Mouse (Mus musculus): ENCODE measurements around the gene Fndc10.
"Not testable (repeated sequence)": the region's sequence is repeated elsewhere in the genome, so short reads cannot be mapped to it uniquely, and the experiment has no call there.

The Fndc10 gene

DNA sequence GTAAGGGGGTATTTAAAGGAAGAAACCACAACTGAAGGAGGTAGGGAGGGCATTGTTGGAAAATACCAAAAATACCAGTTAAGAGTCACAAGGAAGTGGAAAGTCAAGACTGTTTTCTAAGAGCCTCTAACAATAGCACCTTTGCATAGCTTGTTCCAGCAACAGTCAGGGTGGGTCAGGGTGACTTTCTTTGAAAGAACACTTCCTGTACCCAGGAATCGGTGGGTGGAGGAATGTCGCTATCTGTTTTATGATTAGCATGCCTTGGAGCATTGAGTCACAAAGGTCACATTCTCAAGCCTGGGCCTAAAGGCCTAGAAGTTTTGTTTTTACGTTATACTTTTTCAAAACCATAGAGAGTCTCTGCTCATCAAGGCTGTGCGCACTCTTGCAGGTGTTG, 6.4 kb upstream of the Fndc10 start:
- DNase-seq (ENCODE audit: low spot score in 2 of 2), result not testable (repeated sequence)

DNA sequence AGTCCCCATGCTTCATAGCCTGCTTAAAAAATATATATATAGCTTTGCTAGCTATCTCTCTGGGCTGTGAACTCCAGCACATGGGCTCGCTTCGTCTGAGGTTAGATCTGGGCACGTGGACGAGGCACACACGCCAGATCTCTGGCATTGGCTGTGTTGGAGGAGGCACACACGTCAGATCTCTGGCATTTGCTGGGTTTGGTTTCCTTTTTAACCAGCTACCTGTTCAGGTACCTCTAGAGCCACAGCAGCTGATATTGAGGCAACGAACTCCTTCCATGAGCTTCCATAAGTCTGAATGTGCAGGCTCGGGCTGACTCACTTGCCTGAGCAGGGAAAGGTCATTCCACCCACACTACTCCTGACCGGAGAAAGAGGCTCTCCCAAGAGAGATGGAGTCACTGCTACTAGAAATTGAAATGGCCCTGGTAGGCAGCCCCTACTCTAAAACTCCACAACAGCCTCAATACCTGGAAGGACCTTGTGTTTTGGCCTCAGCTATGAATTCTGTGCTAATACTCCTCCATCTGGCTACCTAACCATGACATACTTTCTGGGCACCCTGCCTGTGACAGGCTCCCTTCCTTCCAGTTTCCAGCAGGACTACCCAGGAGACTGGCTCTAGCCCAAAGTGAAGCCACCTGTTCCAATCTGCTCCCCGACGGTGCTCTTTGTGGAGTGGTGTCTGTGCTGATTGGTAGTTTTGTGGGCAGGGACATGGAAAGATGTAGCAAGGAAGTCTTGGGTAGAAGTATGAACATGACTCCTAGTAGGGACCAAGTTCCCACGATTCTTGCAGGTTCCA, 3.4 kb upstream of the Fndc10 start:
- peak in 1 of 2 experiments; percentile 63 for DNase-seq (ENCODE audit: low spot score in 2 of 2)

DNA sequence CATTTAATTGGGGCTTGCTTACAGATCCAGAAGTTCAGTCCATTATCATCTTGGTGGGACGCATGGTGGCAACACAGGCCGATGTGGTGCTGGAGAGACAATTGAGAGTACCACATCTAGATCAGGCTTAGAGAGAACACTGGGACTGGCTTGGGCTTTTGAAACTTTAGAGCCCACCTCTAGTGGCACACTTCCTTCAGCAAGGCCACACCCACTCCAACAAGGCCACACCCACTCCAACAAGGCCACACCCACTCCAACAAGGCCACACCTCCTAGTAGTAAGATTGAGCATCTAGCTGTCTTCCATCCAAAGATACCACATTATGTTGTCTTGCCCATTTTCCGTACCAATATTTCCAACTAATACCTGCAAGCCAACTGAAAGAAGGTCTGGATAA, 1.7 kb upstream of the Fndc10 start:
- no peak for DNase-seq (ENCODE audit: low spot score in 2 of 2)

GRCm38 (mm10) chr4:155694482-155695401, 600 bp downstream of the Fndc10 start:
- peak; percentile 41 to 74 for DNase-seq (ENCODE audit: low spot score in 2 of 2)

DNA sequence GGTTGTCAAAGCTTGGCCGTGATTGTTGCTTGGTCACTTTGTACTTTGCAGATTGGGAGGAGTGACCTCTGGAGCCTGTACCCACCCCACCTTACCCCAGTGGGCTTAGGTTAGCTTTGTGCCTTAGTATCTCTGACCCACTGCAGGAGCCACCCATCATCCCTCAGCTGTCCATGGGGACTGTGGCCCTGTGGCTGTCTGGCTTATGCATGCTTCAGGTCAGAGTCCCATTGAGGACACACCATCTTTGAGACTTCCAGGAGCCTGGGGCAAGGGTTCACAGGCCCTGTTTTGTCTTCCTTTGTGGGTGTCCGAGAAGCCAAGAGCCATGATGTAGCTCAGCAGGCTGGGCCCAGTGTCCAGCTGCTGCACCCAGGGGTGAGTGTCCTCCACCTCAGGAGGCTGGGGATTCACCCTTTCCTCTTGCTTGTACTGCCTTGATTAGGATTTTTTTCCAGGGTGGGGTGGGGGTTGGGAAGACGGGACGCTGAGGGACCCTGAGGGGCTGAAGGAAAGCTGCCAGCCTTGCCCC, 1.5 kb downstream of the Fndc10 start:
- DNase-seq (ENCODE audit: low spot score in 2 of 2), result no peak

DNA sequence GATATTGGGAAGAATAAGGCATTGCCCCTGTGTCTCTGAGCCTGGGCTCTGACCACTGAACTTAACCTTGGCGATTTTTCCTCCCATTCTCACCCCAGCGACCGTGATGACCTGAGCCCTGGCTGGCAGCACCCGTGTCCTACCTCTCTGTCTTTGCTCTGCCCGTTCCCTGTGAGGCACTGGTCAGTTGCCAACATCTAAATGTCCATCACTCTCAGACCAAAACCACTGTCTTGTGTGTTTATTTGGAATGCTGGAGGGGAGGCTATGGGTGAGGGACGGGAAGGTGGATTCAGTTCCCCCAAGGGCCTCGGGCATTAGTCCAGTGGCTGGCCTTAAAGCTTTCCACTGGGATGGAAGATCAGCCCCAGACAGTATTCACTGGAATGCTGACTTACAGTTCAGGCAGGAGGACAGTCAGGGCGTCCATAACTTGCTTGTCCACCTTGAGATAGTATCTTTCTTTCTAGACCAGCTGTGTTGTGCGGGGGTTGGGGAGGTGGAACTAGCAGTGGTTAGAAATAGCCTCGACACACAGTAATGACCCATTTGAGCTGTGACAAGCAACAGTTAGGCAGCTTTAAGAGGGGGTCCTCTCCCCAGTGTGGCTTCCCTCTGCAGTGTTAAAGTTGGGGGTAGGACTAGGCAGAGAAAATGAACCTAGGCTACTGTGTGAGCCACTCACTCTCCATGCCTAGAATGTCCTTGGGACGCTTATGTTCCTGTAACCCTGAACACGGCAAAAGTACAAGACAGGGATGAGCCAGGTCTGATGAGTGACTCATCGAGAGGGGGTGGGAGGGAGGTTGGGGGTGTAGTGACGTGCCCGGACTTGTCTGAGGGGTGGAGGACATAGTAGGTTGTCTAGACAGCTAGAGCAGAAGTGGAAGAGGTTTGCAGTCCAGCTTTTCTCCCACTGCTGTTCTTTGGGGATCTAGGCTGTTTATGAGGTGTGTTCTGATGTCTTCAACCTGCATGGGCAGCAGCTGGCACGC, 2.4 kb downstream of the Fndc10 start:
- peak in 1 of 2 experiments; percentile 6 for DNase-seq (ENCODE audit: low spot score in 2 of 2)

- DNase-seq (ENCODE audit: low spot score in 2 of 2), result no peak
These were observed 6.3 kb downstream of the Fndc10 start for GRCm38 (mm10) chr4:155700425-155700824.

- no peak for DNase-seq (ENCODE audit: low spot score in 2 of 2)
These were observed 9.3 kb downstream of the Fndc10 start for GRCm38 (mm10) chr4:155703425-155703929.

DNA sequence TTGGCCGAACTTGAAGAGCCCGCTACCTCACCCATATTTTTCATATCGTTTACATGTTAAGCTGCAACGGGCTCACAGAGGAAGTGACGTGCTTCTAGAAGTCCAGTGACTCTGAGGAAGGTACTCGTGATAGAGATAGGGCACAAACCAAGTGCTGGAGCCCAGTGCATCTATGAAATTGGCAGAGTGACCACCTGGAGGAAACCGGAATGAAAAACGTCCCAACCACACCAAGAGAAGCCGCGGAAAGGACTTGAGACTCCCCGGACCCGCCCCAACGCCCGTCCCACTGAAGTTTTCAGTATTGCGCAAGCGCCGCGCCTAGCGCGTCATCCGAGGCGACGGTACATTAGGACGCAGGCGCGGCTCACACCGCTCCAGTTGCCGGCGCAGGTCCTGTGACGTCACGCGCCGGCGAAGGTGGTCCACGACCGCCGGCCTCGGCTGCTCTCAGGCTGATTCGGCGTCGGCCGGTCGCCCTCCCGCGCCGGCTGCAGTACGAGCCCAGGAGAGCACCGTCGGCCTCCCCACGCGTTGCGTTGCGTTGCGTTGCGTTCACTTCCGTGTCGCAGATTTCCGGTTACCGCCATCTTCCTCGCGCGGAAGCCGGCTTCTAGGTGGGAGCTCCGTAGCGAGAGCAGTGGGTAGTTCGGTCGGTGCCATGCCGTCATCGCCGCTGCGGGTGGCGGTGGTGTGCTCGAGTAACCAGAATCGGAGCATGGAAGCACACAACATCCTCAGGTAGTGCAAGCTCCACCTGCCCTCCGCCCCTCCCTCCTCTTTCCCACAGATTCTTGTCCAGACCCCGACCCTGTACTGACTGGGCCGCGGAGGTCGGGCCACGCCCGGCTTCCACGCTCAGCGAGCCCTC, 10.8 kb downstream of the Fndc10 start, which contains the start of gene Ssu72:
TSS of gene Ssu72 (plus strand) at position 80 of the 871 bp plus-strand sequence.
- DNase-seq (ENCODE audit: low spot score in 2 of 2), result peak; percentile 84 to 93

GRCm38 (mm10) chr4:155705592-155705929, 11.4 kb downstream of the Fndc10 start:
- DNase-seq (ENCODE audit: low spot score in 2 of 2), result no peak

- no peak for DNase-seq (ENCODE audit: low spot score in 2 of 2)
These were observed 14.4 kb downstream of the Fndc10 start for GRCm38 (mm10) chr4:155708582-155708981.

DNA sequence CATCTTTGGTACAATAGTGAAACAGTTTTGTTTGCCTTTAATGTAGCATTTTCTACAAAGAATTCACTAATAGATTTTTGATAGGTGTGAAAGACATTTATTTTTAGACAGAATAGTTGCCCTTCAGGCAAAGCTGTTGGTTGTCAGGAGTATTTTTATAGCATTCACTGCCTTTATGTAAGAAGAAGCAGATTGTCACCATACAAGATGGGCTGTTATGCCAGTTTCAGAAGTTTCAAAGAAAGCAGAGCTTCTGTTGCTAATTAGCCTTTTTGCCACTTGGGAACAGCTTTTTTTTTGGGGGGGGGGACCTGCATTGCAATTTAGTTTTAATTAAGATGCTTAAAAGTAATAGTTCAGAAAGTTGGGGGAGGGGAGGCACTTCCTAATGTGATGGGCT, 14.8 kb downstream of the Fndc10 start:
- DNase-seq (ENCODE audit: low spot score in 2 of 2), result no peak

DNA sequence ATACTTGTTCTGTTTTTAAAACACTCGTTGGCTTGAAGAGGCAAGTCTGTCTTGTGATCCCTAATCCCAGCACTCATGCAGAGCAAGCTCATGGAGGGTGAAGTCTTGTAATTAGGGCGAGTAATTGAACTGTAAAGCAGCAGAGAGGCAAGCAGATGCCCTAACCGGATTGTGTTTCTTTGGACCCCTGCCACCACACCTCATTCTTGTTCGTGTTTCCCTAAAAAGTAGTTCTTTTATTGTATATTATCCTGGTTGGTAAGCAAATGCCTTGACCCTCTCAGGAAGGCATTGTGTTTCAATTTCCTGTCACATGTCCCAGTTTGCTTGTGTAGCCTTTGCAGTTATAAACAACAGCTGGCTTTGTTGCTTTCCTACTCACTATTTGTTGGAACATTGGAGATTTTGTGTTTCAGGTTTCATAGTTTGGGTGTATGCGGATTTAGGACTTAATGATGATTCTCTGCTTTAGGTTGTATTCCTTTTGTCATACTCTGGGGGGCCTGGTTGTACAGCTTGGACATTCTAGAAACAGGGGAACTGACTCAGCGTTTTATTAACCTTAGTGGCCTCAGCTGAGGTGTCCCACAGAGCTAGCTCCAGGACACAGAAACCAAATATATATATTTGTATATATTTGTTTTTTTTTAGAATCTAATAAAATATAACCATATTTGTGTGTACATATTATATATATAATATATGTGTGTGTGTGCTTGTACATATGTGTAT, 16.5 kb downstream of the Fndc10 start:
- no peak for DNase-seq (ENCODE audit: low spot score in 2 of 2)

GRCm38 (mm10) chr4:155721668-155722083, 27.5 kb downstream of the Fndc10 start:
- peak in 1 of 2 experiments; percentile 27 for DNase-seq (ENCODE audit: low spot score in 2 of 2)

- DNase-seq (ENCODE audit: low spot score in 2 of 2), result no peak
These were observed 33.9 kb downstream of the Fndc10 start for GRCm38 (mm10) chr4:155727993-155728392.

DNA sequence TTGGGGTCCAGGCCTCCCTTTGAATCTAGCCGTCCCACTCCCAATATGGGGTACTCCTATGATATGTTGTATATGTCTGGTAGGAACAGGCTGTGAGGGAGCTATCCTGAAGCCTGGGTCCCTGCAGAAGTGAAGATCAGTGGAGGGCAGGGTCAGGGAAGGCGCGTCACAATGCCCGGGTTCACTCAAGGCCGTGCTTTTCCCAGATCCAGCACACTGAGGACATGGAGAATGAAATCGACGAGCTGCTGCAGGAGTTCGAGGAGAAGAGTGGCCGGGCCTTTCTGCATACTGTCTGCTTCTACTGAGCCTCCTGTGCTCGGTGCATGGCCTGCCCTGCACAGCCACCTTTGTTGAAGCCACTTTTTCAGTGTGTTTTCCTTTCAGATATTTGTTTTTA, 39.1 kb downstream of the Fndc10 start:
- DNase-seq (ENCODE audit: low spot score in 2 of 2), result no peak

- DNase-seq (ENCODE audit: low spot score in 2 of 2), result peak; percentile 82 to 92
These were observed 40.3 kb downstream of the Fndc10 start, which contains the start of gene Tmem240 for GRCm38 (mm10) chr4:155734350-155734941. Gene Tmem240 (plus strand): TSS chr4:155734800.

DNA sequence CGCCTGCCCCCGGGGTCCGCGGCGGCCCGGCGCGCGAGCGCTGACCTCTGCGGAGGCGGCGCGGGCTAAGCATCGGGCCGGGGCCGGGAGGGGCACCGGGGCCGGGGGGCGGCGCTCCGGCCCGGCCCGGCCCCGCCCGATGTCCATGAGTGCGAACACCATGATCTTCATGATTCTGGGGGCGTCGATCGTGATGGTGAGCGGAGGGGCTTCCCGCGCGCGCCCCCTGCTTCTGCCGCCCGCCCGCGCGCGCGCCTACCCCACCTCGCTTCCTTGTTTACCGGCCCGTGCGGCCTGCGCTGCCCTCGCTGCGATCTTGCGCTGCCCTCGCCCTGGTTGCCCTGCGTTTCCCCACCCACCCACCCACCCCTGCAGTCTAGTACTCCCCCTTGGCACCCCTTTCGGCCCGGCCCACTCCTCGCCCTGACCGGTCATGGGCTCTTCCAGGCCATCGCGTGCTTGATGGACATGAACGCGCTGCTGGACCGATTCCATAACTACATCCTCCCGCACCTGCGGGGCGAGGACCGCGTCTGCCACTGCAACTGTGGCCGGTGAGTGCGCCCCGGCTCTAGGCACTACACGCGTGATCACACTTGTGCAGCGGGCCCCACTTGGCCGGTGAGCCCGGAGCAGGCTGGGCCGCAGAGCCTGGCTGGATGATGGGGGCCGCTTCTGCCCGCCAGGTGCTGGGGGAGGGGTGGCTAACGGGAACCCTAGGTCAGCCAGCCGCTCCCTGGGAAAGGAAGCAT, 41.0 kb downstream of the Fndc10 start:
- DNase-seq (ENCODE audit: low spot score in 2 of 2), result peak in 1 of 2 experiments; percentile 68

All from cerebellum, postnatal 4 days (tissue).